Mouse (Mus musculus) kidney, embryonic 15.5 days (tissue): Measurements from ENCODE around the gene Rhd. TPM values are rescaled to one million over a fixed set of nuclear protein-coding genes. Genes with fewer than 3 reads are reported as not detected.
A peak's percentile ranks its signal among the peaks of the same experiment; 100 is the strongest.
"Not testable (repeated sequence)": the region's sequence is repeated elsewhere in the genome, so short reads cannot be mapped to it uniquely, and the experiment has no call there.

Experiments
- ATAC-seq: fragments of 200-750 bp; cut with Nextera tagmentation; replicated peaks from 2 replicates; pipeline ENCODE4 v1.8.0; 2017; ENCODE audit warnings: moderate TSS enrichment; ENCODE audit not compliant: low FRiP score
- H3K27ac ChIP-seq: fragments of 300-500 bp; sonication (generic); 2 replicates; pipeline ENCODE4 v1.5.1; 2015; ENCODE audit warnings: mild to moderate bottlenecking, inconsistent platforms
- H3K27me3 ChIP-seq: fragments of 300-500 bp; sonication (generic); 2 replicates; pipeline ENCODE4 v1.6.1; 2015; ENCODE audit warnings: inconsistent platforms
- H3K36me3 ChIP-seq: fragments of 300-500 bp; sonication (generic); 2 replicates; pipeline ENCODE4 v1.6.1; 2015; ENCODE audit warnings: inconsistent platforms
- H3K4me1 ChIP-seq: fragments of 300-500 bp; sonication (generic); 2 replicates; pipeline ENCODE4 v1.6.1; 2015; ENCODE audit warnings: inconsistent platforms
- H3K4me2 ChIP-seq: fragments of 300-500 bp; sonication (generic); 2 replicates; pipeline ENCODE4 v1.6.1; 2015; ENCODE audit warnings: moderate library complexity, mild to moderate bottlenecking, inconsistent platforms
- H3K4me3 ChIP-seq: fragments of 300-500 bp; sonication (generic); replicated peaks from 2 replicates; pipeline ENCODE4 v1.5.1; 2015; ENCODE audit warnings: mild to moderate bottlenecking, inconsistent platforms
- H3K9ac ChIP-seq: fragments of 300-500 bp; sonication (generic); 2 replicates; pipeline ENCODE4 v1.6.1; 2015; ENCODE audit warnings: mild to moderate bottlenecking, inconsistent platforms
- H3K9me3 ChIP-seq: fragments of 300-500 bp; sonication (generic); replicated peaks from 2 replicates; pipeline ENCODE4 v1.6.1; 2016; ENCODE audit warnings: inconsistent platforms
- WGBS: fragments of 180-500 bp; shearing (Covaris S2); methylation state at CpG from one replicate; pipeline ENCODE4 v1.1.7; 2015; ENCODE audit warnings: mixed read lengths; 5-methylcytosine and 5-hydroxymethylcytosine counted together
- polyA plus RNA-seq: library from polyadenylated mRNA; unstranded; fragments of >200 nt; fragmentation: Nextera tagmentation; extraction: Ambion mirVana; gene quantifications from 2 replicates; pipeline ENCODE4 v1.2.1, GENCODE M21; 2015

The Rhd gene
- polyA plus RNA-seq = 5.7 and 7.9 TPM in 2 replicates

- peaks cover 17% of the 10 kb centered on the region for H3K27me3 ChIP-seq
- H3K4me2 ChIP-seq = no peak within 1 kb of the TSS
- no peak within 1 kb of the TSS for H3K4me3 ChIP-seq
- WGBS = 74% methylated on average over 14 of the region's 14 CpGs
- H3K27ac ChIP-seq = no peak within 1 kb of the TSS; the same call in 1 of the 2 replicates
- no peaks in the 10 kb centered on the region for H3K36me3 ChIP-seq
- H3K9ac ChIP-seq = no peak within 1 kb of the TSS
- H3K4me1 ChIP-seq = peaks cover 18% of the 10 kb centered on the region
- no peaks in the 10 kb centered on the region for H3K9me3 ChIP-seq
- ATAC-seq = no peak
Observed at GRCm38 (mm10) chr4:134863937-134864729, at the start of gene Rhd. Gene Rhd (plus strand): TSS chr4:134864536.

GRCm38 (mm10) chr4:134817706-134818105 is 46.6 kb upstream of the Rhd start:
- no peak for ATAC-seq
- H3K27ac ChIP-seq = no peak overlapping the region
- no peak overlapping the region for H3K4me3 ChIP-seq
- 86% methylated on average over 4 of the region's 4 CpGs for WGBS
- H3K9me3 ChIP-seq = no peaks in the 10 kb centered on the region
- H3K27me3 ChIP-seq = no peaks in the 10 kb centered on the region
- peaks cover 19% of the 10 kb centered on the region for H3K36me3 ChIP-seq
- H3K9ac ChIP-seq = no peak overlapping the region
- peaks cover 9% of the 10 kb centered on the region for H3K4me1 ChIP-seq
- no peak overlapping the region for H3K4me2 ChIP-seq

- ATAC-seq = no peak
- H3K36me3 ChIP-seq = peaks cover 29% of the 10 kb centered on the region
- H3K27ac ChIP-seq = peak overlapping the region; percentile 75
- H3K4me1 ChIP-seq = peaks cover 15% of the 10 kb centered on the region
- no peaks in the 10 kb centered on the region for H3K9me3 ChIP-seq
- no peak overlapping the region for H3K9ac ChIP-seq
- H3K4me2 ChIP-seq = no peak overlapping the region
- no peaks in the 10 kb centered on the region for H3K27me3 ChIP-seq
- no peak overlapping the region for H3K4me3 ChIP-seq
- WGBS = 47% methylated on average over 1 of the region's 1 CpGs
Observed at GRCm38 (mm10) chr4:134821061-134821460, 43.3 kb upstream of the Rhd start.

GRCm38 (mm10) chr4:134823560-134823959 is 40.8 kb upstream of the Rhd start:
- Histone ChIP-seq H3K4me3 (no peak overlapping the region), H3K4me2 (no peak overlapping the region), H3K9ac (no peak overlapping the region), H3K4me1 (peaks cover 15% of the 10 kb centered on the region), H3K27me3 (no peaks in the 10 kb centered on the region), H3K27ac (0 out of 2 replicates have a peak overlapping the region, but pooled peaks have one; percentile 2), H3K9me3 (no peaks in the 10 kb centered on the region), H3K36me3 (peaks cover 41% of the 10 kb centered on the region)
- WGBS = 36% methylated on average over 2 of the region's 2 CpGs
- ATAC-seq = no peak

GRCm38 (mm10) chr4:134825864-134826263 is 38.5 kb upstream of the Rhd start:
- ATAC-seq, H3K9me3 ChIP-seq, H3K4me2 ChIP-seq, H3K27ac ChIP-seq, H3K27me3 ChIP-seq, H3K9ac ChIP-seq, H3K4me3 ChIP-seq: not testable (repeated sequence)
- peaks cover 50% of the 10 kb centered on the region for H3K36me3 ChIP-seq
- 98% methylated on average over 11 of the region's 11 CpGs for WGBS
- peaks cover 12% of the 10 kb centered on the region for H3K4me1 ChIP-seq

- Histone ChIP-seq H3K4me1 (peaks cover 11% of the 10 kb centered on the region), H3K4me2 (no peak overlapping the region), H3K27ac (no peak overlapping the region), H3K9me3 (no peaks in the 10 kb centered on the region), H3K4me3 (no peak overlapping the region), H3K27me3 (no peaks in the 10 kb centered on the region), H3K9ac (no peak overlapping the region), H3K36me3 (peaks cover 54% of the 10 kb centered on the region)
- no peak for ATAC-seq
Observed at GRCm38 (mm10) chr4:134826348-134826747, 38.0 kb upstream of the Rhd start.

- H3K27ac ChIP-seq = no peak overlapping the region
Observed at GRCm38 (mm10) chr4:134827806-134828205, 36.5 kb upstream of the Rhd start.

GRCm38 (mm10) chr4:134831934-134832333 is 32.4 kb upstream of the Rhd start:
- Histone ChIP-seq H3K4me3 (no peak overlapping the region), H3K4me1 (no peaks in the 10 kb centered on the region), H3K9ac (no peak overlapping the region), H3K9me3 (no peaks in the 10 kb centered on the region), H3K4me2 (no peak overlapping the region), H3K27me3 (no peaks in the 10 kb centered on the region), H3K36me3 (peaks cover 67% of the 10 kb centered on the region), H3K27ac (no peak overlapping the region)
- no peak for ATAC-seq
- 85% methylated on average over 3 of the region's 3 CpGs for WGBS

More at GRCm38 (mm10) chr4:134827806-134828205, 36.5 kb upstream of the Rhd start:
- Histone ChIP-seq H3K4me1 (peaks cover 5% of the 10 kb centered on the region), H3K27me3 (no peaks in the 10 kb centered on the region), H3K4me2 (no peak overlapping the region), H3K9ac (no peak overlapping the region), H3K9me3 (no peaks in the 10 kb centered on the region), H3K36me3 (peaks cover 64% of the 10 kb centered on the region), H3K4me3 (no peak overlapping the region)
- ATAC-seq = no peak
- 92% methylated on average over 11 of the region's 11 CpGs for WGBS

- 89% methylated on average over 4 of the region's 4 CpGs for WGBS
- Histone ChIP-seq H3K4me2 (no peak overlapping the region), H3K4me1 (no peaks in the 10 kb centered on the region)
Observed at GRCm38 (mm10) chr4:134835486-134835885, 28.9 kb upstream of the Rhd start.

GRCm38 (mm10) chr4:134838221-134838620 is 26.1 kb upstream of the Rhd start:
- WGBS = 62% methylated on average over 1 of the region's 1 CpGs
- H3K4me1 ChIP-seq = no peaks in the 10 kb centered on the region
- no peak for ATAC-seq

More at GRCm38 (mm10) chr4:134835486-134835885, 28.9 kb upstream of the Rhd start:
- Histone ChIP-seq H3K36me3 (peaks cover 47% of the 10 kb centered on the region), H3K9ac (no peak overlapping the region), H3K27ac (no peak overlapping the region), H3K9me3 (no peaks in the 10 kb centered on the region), H3K27me3 (no peaks in the 10 kb centered on the region), H3K4me3 (no peak overlapping the region)
- ATAC-seq = no peak

GRCm38 (mm10) chr4:134838706-134839105 is 25.6 kb upstream of the Rhd start:
- H3K4me1 ChIP-seq, H3K9me3 ChIP-seq, H3K27ac ChIP-seq, H3K4me3 ChIP-seq, ATAC-seq, H3K27me3 ChIP-seq, H3K9ac ChIP-seq, H3K4me2 ChIP-seq: not testable (repeated sequence)
- 88% methylated on average over 3 of the region's 3 CpGs for WGBS
- H3K36me3 ChIP-seq = peaks cover 22% of the 10 kb centered on the region; the same call in 1 of the 2 replicates

More at GRCm38 (mm10) chr4:134838221-134838620, 26.1 kb upstream of the Rhd start:
- H3K9me3 ChIP-seq = no peaks in the 10 kb centered on the region
- no peak overlapping the region for H3K4me2 ChIP-seq
- H3K9ac ChIP-seq = no peak overlapping the region
- H3K4me3 ChIP-seq = no peak overlapping the region
- no peaks in the 10 kb centered on the region for H3K27me3 ChIP-seq
- peaks cover 26% of the 10 kb centered on the region; the same call in 1 of the 2 replicates for H3K36me3 ChIP-seq
- H3K27ac ChIP-seq = no peak overlapping the region

GRCm38 (mm10) chr4:134840231-134840630 is 24.1 kb upstream of the Rhd start:
- H3K4me1 ChIP-seq = no peaks in the 10 kb centered on the region
- WGBS = 94% methylated on average over 1 of the region's 1 CpGs
- no peak for ATAC-seq

More at GRCm38 (mm10) chr4:134840231-134840630, 24.1 kb upstream of the Rhd start:
- H3K9me3 ChIP-seq = no peaks in the 10 kb centered on the region
- no peak overlapping the region; the same call in 1 of the 2 replicates for H3K27ac ChIP-seq
- no peaks in the 10 kb centered on the region for H3K27me3 ChIP-seq
- no peak overlapping the region for H3K4me2 ChIP-seq
- H3K36me3 ChIP-seq = peaks cover 16% of the 10 kb centered on the region; the same call in 1 of the 2 replicates
- H3K4me3 ChIP-seq = no peak overlapping the region
- no peak overlapping the region for H3K9ac ChIP-seq
